Comparison of ENCODE assay signal across 7 mouse cellular contexts in genomic region chr9:41228425-41229224, GRCm38 (mm10).
A peak's percentile ranks its signal among the peaks of the same experiment; 100 is the strongest.
DNase-seq lines count a peak whose midpoint lies in the region; ATAC-seq and TF ChIP-seq lines count a peak whose summit lies in the region.

No protein-coding gene starts in this region.

- WGBS in intestine, postnatal 0 days, result 5% methylated on average over 29 of the region's 29 CpGs
- 4% methylated on average over 29 of the region's 29 CpGs for WGBS in midbrain, embryonic 12.5 days
- 5% methylated on average over 29 of the region's 29 CpGs for WGBS in small intestine, adult 2 months

- peak overlapping the region; percentile 49 for H3K4me3 ChIP-seq in intestine, postnatal 0 days (ENCODE audit: low read depth, low read length)
- H3K4me3 ChIP-seq in midbrain, embryonic 12.5 days, result peak overlapping the region; percentile 30
- H3K4me3 ChIP-seq in small intestine, adult 2 months (ENCODE audit: low read depth, low read length), result peak overlapping the region; percentile 58

- ATAC-seq in intestine, postnatal 0 days, result peak; percentile 47
- peak; percentile 88 for ATAC-seq in midbrain, embryonic 12.5 days (ENCODE audit: low FRiP score, low read depth)

- DNase-seq in adrenal gland, adult (ENCODE audit: inconsistent age in 2 of 2, low spot score in 1 of 2), result peak; percentile 88 to 97
- peak; percentile 98 for DNase-seq in embryo, embryonic 10.5 days (ENCODE audit: low spot score)
- DNase-seq in gastrocnemius, postnatal 4 days (ENCODE audit: low spot score in 2 of 2), result peak; percentile 78 to 88
- DNase-seq in left cerebral cortex, postnatal 4 days, result peak; percentile 87

- no peaks in the 10 kb centered on the region for H3K9me3 ChIP-seq in intestine, postnatal 0 days (ENCODE audit: control insufficient read depth)
- no peaks in the 10 kb centered on the region for H3K9me3 ChIP-seq in midbrain, embryonic 12.5 days

- no peaks in the 10 kb centered on the region for H3K27me3 ChIP-seq in intestine, postnatal 0 days (replicated peaks; ENCODE audit: control insufficient read depth, insufficient read depth, low read length)
- no peaks in the 10 kb centered on the region for H3K27me3 ChIP-seq in midbrain, embryonic 12.5 days
- H3K27me3 ChIP-seq in small intestine, adult 2 months (ENCODE audit: control insufficient read depth, insufficient read depth, low read length), result no peaks in the 10 kb centered on the region

- no peaks in the 10 kb centered on the region for H3K36me3 ChIP-seq in intestine, postnatal 0 days (ENCODE audit: control insufficient read depth, insufficient read depth)
- H3K36me3 ChIP-seq in midbrain, embryonic 12.5 days, result no peaks in the 10 kb centered on the region
- no peaks in the 10 kb centered on the region for H3K36me3 ChIP-seq in small intestine, adult 2 months (ENCODE audit: control insufficient read depth, insufficient read depth, low read length)

- 0 out of 2 replicates have a peak overlapping the region, but pooled peaks have one; percentile 13 for H3K9ac ChIP-seq in intestine, postnatal 0 days (ENCODE audit: low read depth, low read length)
- peak overlapping the region; percentile 46 for H3K9ac ChIP-seq in midbrain, embryonic 12.5 days (replicated peaks)

- H3K4me1 ChIP-seq in intestine, postnatal 0 days (replicated peaks; ENCODE audit: control insufficient read depth, insufficient read depth, low read length), result no peaks in the 10 kb centered on the region
- peaks cover 25% of the 10 kb centered on the region for H3K4me1 ChIP-seq in midbrain, embryonic 12.5 days
- H3K4me1 ChIP-seq in small intestine, adult 2 months (ENCODE audit: control insufficient read depth, insufficient read depth, insufficient read length, low read length), result peaks cover 2% of the 10 kb centered on the region

- TF ChIP-seq CTCF in intestine, postnatal 0 days (IDR thresholded peaks at IDR 0.05; ENCODE audit: low read depth), result peak; percentile 84
- TF ChIP-seq CTCF in small intestine, adult 2 months (IDR thresholded peaks at IDR 0.05; ENCODE audit: extremely low read depth, insufficient read length, insufficient replicate concordance, low read depth, low read length), result peak; percentile 71; the same call in 1 of the 2 replicates

- H3K4me2 ChIP-seq in intestine, postnatal 0 days (replicated peaks; ENCODE audit: low read depth), result peak overlapping the region; percentile 75
- peak overlapping the region; percentile 53 for H3K4me2 ChIP-seq in midbrain, embryonic 12.5 days (replicated peaks)

- TF ChIP-seq POLR2A in small intestine, adult 2 months (IDR thresholded peaks at IDR 0.05; ENCODE audit: low read depth, low read length), result no peak

- intact Hi-C loops in left cerebral cortex, postnatal 4 days (cut with DNase I), result loop anchor here (5.0 kb wide), 4 partner anchors 149 to 744 kb away; no protein-coding TSS in a partner anchor

- H3K27ac ChIP-seq in intestine, postnatal 0 days (ENCODE audit: low read depth, low read length), result peak overlapping the region; percentile 41; the same call in 1 of the 2 replicates
- peak overlapping the region; percentile 90 for H3K27ac ChIP-seq in midbrain, embryonic 12.5 days (replicated peaks)
- no peak overlapping the region for H3K27ac ChIP-seq in small intestine, adult 2 months (ENCODE audit: insufficient read depth, low read depth, low read length)
